Mouse (Mus musculus) E14TG2a.4 (cell line): ENCODE results near the gene Relch.
A peak's percentile ranks its signal among the peaks of the same experiment; 100 is the strongest.

ENCODE experiments used
- H3K27me3 ChIP-seq: 2 replicates; pipeline ENCODE4 v1.6.1; 2014; ENCODE audit warnings: low read length, control low read depth; ENCODE audit not compliant: insufficient read depth
- H3K36me3 ChIP-seq: 2 replicates; pipeline ENCODE4 v1.6.1; 2014; ENCODE audit warnings: low read length, control low read depth; ENCODE audit not compliant: insufficient read depth
- H3K4me1 ChIP-seq: replicated peaks from 2 replicates; pipeline ENCODE4 v1.6.1; 2014; ENCODE audit warnings: low read depth, low read length, control low read depth
- H3K4me3 ChIP-seq: replicated peaks from 2 replicates; pipeline ENCODE4 v1.5.1; 2014; ENCODE audit warnings: mild to moderate bottlenecking, low read length
- H3K9me3 ChIP-seq: 2 replicates; pipeline ENCODE4 v1.6.1; 2014; ENCODE audit warnings: low read length, control low read depth
- CTCF ChIP-seq: conservative IDR thresholded peaks from 2 replicates; pipeline ENCODE4 v1.5.1; 2014; ENCODE audit warnings: low read length
- NANOG ChIP-seq: IDR thresholded peaks from 2 replicates; pipeline ENCODE4 v1.6.1; 2014; ENCODE audit warnings: borderline replicate concordance, low read length, mixed read lengths
- POU5F1 ChIP-seq: IDR thresholded peaks from 2 replicates; pipeline ENCODE4 v1.6.1; 2014; ENCODE audit warnings: low read length, borderline replicate concordance

The Relch gene

DNA sequence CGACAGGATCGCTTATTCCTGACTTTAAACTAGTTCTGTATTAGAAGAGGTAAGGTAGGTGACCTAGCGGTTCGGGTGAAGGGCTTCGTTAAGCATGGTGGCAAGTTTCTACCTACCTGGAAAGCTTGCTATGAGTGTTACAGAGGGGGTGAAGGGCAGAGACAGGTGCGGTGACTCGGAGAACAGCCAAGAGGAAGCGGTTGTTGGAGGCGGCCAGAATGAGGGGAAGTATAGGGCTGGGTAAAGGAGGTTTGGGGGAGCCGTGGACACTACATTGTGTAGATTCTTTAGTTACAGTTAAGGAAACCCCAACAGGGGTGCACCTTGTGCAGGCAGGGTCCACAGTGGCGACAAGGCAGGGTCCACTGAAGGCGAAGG lies 116.4 kb downstream of the Relch start:
- H3K27me3 ChIP-seq = peaks cover 59% of the 10 kb centered on the region
- H3K4me3 ChIP-seq = peak overlapping the region; percentile 85
- TF ChIP-seq POU5F1 = no peak
- TF ChIP-seq CTCF = no peak
- TF ChIP-seq NANOG = no peak
- H3K36me3 ChIP-seq = no peaks in the 10 kb centered on the region
- no peaks in the 10 kb centered on the region for H3K9me3 ChIP-seq
- peaks cover 17% of the 10 kb centered on the region for H3K4me1 ChIP-seq

DNA sequence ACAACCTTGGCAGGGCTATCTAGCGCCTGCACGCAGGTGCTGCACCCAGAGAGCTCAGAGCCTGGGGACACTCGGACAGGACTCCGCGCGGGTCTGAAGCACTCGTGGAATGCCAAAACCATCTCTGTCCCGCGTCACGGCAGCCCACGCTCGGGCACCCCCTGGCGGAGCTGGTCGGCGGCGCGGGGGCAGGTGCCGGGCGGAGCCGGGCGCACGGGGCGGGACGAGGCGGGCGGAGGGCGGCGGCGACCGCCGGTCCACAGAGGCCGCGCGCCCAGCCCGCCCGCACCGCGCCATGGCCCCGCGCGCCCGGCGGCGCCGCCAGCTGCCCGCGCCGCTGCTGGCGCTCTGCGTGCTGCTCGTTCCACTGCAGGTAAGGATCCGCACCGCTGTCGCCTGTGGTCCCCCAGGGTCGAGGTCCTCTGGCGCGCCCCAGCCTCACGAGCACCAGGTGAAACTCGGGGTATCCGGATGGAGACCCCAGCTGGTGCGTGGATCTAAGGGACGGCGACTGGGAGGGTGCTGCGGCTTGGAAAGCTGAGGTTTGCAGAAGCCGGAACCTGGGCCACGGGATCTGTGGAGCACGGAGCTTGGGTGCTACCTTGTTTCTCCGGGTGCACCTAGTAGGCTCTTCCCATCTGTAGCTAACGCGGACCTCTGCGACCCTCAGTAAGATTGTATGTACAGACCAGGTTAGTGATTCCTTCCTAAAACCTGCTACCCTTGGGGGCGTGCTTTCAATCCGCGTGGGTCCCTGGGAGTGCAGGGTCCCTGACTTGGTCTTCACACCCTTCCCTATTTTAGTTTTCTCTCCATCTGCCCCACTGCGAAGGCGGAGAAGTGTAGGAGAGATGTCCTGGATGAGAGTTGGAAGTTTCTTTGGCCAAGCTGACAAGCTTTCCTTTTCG lies 117.0 kb downstream of the Relch start, which contains the start of gene Tnfrsf11a:
Tnfrsf11a (plus strand) TSS at position 262 of the 908 bp plus-strand sequence.
- Histone ChIP-seq H3K4me3 (peak within 1 kb of the TSS; percentile 85), H3K27me3 (peaks cover 61% of the 10 kb centered on the region), H3K4me1 (peaks cover 17% of the 10 kb centered on the region), H3K36me3 (no peaks in the 10 kb centered on the region), H3K9me3 (no peaks in the 10 kb centered on the region)
- no peak for TF ChIP-seq POU5F1
- TF ChIP-seq NANOG = no peak
- no peak for TF ChIP-seq CTCF

DNA sequence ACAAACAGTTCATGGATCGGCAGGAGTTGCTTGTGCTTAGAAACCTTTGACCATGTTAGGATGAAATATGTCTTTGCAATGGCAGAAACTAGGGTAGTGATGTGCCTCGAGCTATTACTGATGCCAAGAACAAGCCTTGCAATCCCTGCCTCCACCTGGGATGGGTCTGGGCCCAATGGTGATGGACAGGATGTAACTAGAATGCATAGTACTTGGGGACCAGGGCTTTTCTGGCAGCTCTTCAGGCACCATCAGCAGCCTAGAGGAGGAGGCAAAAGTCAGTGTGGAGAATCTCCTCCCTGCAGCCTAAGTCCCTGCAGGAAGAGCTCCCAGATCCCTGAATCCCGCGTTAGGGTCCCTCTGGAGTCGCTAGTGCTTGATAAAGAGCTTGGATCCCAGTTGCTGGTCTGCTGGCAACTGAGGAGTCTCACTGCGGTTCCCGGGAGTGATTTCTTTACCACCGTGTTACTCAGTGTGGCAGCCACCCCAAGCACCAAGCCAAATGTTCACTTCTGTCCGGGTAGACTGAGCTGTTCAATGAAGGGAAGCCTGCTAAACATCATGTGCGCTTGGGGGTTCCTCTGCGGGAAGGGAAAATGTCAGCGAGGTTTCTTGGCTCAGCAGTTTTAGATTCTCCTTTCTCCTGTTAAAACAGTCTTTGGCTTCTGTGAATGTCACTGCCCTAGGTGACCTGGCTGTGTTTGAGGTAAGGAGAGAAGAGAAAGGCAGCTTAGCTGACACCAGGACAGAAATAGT lies 117.9 kb downstream of the Relch start:
- peaks cover 58% of the 10 kb centered on the region for H3K27me3 ChIP-seq
- H3K36me3 ChIP-seq = no peaks in the 10 kb centered on the region
- H3K4me3 ChIP-seq = peak overlapping the region; percentile 85
- H3K4me1 ChIP-seq = peaks cover 17% of the 10 kb centered on the region
- TF ChIP-seq POU5F1 (no peak), CTCF (no peak), NANOG (no peak)
- H3K9me3 ChIP-seq = no peaks in the 10 kb centered on the region

DNA sequence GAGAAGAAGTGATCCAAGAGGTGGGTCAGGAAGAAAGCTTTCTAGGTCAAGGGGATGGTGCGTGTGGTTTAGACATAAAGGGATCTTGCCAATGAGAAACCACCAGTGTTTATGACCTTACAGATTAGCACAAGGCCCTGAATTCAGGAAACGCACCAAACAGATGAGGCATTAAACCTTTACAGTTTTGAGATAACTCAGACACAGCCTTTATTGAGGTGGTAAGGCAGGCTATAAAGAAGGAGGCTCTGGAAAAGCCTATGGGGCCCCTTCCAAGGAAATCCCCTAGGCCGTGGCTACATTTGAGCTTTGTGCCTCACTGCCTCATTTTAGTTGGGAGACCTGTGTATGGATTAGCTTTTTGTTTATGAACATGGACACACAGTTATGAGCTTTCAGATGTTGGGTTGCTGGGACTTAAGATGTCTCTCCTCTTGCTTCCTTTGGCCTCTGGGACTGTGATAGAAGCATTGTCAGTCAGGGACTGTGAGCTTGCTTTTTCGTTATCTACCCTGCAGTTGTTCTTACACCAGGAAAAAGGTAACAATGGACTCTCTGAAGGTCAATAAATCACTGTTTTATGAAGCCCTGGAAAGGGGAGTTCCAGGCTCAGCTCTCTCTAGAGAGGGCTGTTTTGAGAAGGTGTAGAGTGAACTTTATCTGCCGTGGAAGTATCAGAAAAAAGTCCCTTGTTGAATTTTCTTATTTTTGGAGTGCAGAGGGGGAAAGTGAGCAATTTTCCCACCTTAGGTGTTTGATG lies 120.8 kb downstream of the Relch start:
- Histone ChIP-seq H3K36me3 (no peaks in the 10 kb centered on the region), H3K27me3 (peaks cover 39% of the 10 kb centered on the region), H3K9me3 (no peaks in the 10 kb centered on the region), H3K4me1 (peaks cover 22% of the 10 kb centered on the region), H3K4me3 (no peak overlapping the region)
- TF ChIP-seq POU5F1 (no peak), CTCF (no peak), NANOG (no peak)

DNA sequence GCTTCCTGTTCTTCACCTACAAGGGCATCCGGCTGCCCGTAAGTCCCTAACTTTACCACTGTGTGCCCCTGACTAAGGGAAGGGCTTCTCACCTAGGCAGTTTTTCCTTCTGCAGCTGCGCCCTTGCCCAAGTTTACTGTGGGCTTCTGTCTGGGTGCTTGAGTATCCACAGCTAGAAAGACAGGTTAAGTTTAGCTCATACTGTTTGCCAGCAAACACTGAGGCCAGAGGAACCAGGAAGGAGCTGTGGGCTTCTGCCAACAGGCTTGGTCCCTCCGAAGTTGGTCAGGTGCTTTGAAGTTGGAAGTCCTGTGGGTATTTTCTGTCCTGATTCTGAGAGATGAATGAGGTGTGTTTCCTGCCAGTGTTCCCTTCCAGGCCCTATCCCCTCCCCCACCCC lies 121.5 kb downstream of the Relch start:
- Histone ChIP-seq H3K4me1 (peaks cover 18% of the 10 kb centered on the region), H3K27me3 (peaks cover 31% of the 10 kb centered on the region), H3K9me3 (no peaks in the 10 kb centered on the region), H3K36me3 (no peaks in the 10 kb centered on the region), H3K4me3 (no peak overlapping the region)
- TF ChIP-seq POU5F1 = no peak
- TF ChIP-seq CTCF = no peak
- no peak for TF ChIP-seq NANOG

DNA sequence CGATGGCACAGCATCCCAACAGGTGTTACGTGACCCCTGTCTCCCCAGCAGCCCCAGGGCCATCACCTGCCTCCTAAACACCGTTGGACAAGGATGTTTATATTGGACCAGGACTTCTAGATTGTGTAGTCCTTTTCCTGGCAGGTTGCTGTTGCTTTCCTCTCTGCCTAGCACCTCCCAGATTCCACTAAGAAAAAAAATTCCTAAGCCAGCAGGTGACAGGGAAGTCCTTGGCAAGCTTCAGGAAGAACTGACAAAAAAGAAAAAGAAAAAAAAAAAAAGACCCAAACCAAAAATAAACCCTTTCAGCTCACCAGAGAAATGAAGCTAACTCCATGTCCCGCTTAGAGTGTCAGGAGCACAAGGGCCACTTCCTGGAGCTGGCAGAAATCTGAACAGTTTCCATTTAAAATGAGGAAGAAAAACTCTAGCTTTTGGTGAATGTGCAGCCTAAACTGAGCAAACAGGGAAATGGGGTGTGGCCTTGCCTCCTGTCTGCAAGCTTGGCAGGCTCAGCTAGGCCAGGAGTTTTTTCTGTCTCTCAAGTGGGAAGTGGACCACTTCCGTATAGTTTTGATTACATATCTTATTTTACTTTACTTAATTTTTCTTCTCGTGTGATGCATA lies 123.2 kb downstream of the Relch start:
- TF ChIP-seq CTCF (no peak), POU5F1 (no peak), NANOG (no peak)
- H3K4me1 ChIP-seq = peaks cover 6% of the 10 kb centered on the region; the same call in 1 of the 2 replicates
- H3K27me3 ChIP-seq = peaks cover 16% of the 10 kb centered on the region
- no peak overlapping the region for H3K4me3 ChIP-seq
- no peaks in the 10 kb centered on the region for H3K9me3 ChIP-seq
- no peaks in the 10 kb centered on the region for H3K36me3 ChIP-seq

DNA sequence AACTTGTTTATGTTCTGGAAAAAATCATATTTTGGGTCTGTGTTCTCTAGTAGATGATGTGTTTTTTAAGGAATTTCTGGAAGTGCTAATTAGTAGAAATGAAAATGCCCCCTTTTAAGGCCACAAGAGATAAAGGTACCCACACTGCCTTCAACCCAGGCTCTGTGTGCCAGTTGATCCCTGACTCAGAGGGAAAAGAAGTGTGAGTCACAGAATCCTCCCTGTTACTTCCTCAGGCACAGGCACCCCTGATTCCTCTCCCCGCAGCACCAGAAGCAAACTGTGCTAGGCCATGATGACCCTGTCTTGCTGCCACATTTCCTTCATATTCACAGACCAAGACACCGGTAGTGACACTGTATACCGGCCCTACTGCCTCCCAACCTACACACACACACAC lies 126.4 kb downstream of the Relch start:
- TF ChIP-seq POU5F1 (no peak), NANOG (no peak), CTCF (no peak)
- Histone ChIP-seq H3K36me3 (no peaks in the 10 kb centered on the region), H3K9me3 (no peaks in the 10 kb centered on the region), H3K27me3 (peaks cover 2% of the 10 kb centered on the region; the same call in 1 of the 2 replicates), H3K4me3 (no peak overlapping the region), H3K4me1 (peaks cover 4% of the 10 kb centered on the region; the same call in 1 of the 2 replicates)

DNA sequence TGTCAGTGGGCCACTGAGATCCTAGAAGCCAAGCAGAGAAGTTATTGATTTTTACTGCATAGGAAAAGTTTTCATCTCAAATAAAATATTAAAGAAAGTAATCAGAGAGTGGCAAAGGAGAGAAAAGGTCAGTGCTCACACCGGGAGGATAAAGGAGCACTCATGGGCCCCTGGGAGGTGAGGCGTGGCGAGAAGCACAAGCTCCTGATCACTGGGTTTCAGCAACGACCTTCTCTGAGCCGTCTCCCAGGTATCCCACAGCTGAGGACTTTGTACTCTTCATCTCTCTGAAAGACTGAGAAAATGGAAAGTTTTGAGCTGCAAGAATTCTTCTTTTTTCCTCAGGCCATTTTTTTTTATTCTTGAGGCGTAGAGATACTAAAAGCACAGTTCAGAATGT lies 131.0 kb downstream of the Relch start:
- Histone ChIP-seq H3K4me1 (no peaks in the 10 kb centered on the region), H3K9me3 (no peaks in the 10 kb centered on the region), H3K4me3 (no peak overlapping the region), H3K27me3 (no peaks in the 10 kb centered on the region), H3K36me3 (no peaks in the 10 kb centered on the region)
- TF ChIP-seq CTCF (no peak), NANOG (no peak), POU5F1 (no peak)
